In the genomic region with DNA sequence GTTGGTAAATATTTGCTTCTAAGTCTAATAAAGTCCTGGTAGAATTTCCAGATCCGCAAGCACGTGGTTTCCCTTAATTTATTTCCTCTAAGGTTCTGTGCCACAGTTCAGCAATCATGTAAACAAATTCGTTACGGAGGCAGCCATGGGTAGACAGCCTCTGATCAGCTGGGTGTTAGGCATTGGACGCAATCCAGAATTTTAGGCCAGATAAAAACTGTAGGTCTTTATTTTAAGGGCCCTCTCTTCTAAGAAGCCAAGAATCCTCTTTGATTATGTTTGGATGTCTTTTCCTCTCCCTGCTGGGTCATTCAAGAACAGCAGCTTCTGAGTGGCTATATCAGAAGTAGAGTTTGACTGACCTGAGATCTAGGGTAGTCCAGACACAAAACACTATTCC, we compare ENCODE assay signal across 25 mouse cellular contexts.
DNase-seq lines count a peak whose midpoint lies in the region; ATAC-seq and TF ChIP-seq lines count a peak whose summit lies in the region.
"Had no signal": no experiment of that assay in that cellular context is flagged by ENCODE, and none has a peak within 500 bp of the region (broad histone marks: within the 10 kb centered on the region; RNA-seq: fewer than 3 reads in every experiment).

No protein-coding gene starts in this region.

- H3K9ac ChIP-seq in midbrain, postnatal 0 days (replicated peaks; ENCODE audit: low read length, poor library complexity, severe bottlenecking) = no peak overlapping the region
- H3K9ac ChIP-seq in midbrain, embryonic 11.5 days (ENCODE audit: low read length) = no peak overlapping the region
- H3K9ac ChIP-seq in kidney, embryonic 16.5 days (replicated peaks; ENCODE audit: low read length) = no peak overlapping the region
- H3K9ac ChIP-seq: hindbrain, embryonic 12.5 days; intestine, embryonic 15.5 days; liver, embryonic 15.5 days; midbrain, embryonic 13.5 days had no signal

- no peaks in the 10 kb centered on the region for H3K27me3 ChIP-seq in kidney, adult 2 months (replicated peaks; ENCODE audit: control insufficient read depth, insufficient read depth, low read length)
- no peaks in the 10 kb centered on the region for H3K27me3 ChIP-seq in midbrain, postnatal 0 days (ENCODE audit: insufficient read depth, low read length)
- H3K27me3 ChIP-seq in midbrain, embryonic 11.5 days (ENCODE audit: control insufficient read depth, insufficient read depth, low read length) = no peaks in the 10 kb centered on the region
- no peaks in the 10 kb centered on the region for H3K27me3 ChIP-seq in kidney, embryonic 16.5 days (ENCODE audit: insufficient read depth, low read length)
- H3K27me3 ChIP-seq: hindbrain, embryonic 12.5 days; intestine, embryonic 15.5 days; liver, embryonic 15.5 days; megakaryocyte, embryonic 14.5 days; midbrain, embryonic 13.5 days had no signal

- no peak for TF ChIP-seq CTCF in kidney, adult 2 months (conservative IDR thresholded peaks at IDR 0.05; ENCODE audit: insufficient read depth, insufficient read length, low read depth, low read length)
- TF ChIP-seq CTCF in midbrain, postnatal 0 days (IDR thresholded peaks at IDR 0.05) = no peak

- peak; percentile 52 for DNase-seq in kidney, adult 2 months
- DNase-seq in kidney, adult 18-20 months = no peak
- peak; percentile 24 for DNase-seq in midbrain, postnatal 0 days (ENCODE audit: low spot score)
- DNase-seq in midbrain, embryonic 11.5 days (ENCODE audit: low spot score, missing footprints) = no peak
- no peak for DNase-seq in cerebellum, postnatal 25 days
- no peak for DNase-seq in layer of hippocampus, adult 18-20 months (ENCODE audit: low spot score in 2 of 2)
- DNase-seq: adrenal gland, postnatal 36 days; cerebellum, adult 2 months; cerebellum, postnatal 14 days; gastrocnemius, postnatal 14 days; heart, postnatal 36 days; lung, postnatal 36 days; retina, postnatal 1 day; right cerebral cortex, postnatal 14 days; thymus, postnatal 4 days had no signal

- H3K27ac ChIP-seq in kidney, adult 2 months (ENCODE audit: insufficient read depth, low read depth, low read length) = no peak overlapping the region
- H3K27ac ChIP-seq in midbrain, postnatal 0 days (ENCODE audit: low read depth, low read length) = no peak overlapping the region
- H3K27ac ChIP-seq in midbrain, embryonic 11.5 days (ENCODE audit: low read depth, low read length) = no peak overlapping the region
- no peak overlapping the region for H3K27ac ChIP-seq in kidney, embryonic 16.5 days (ENCODE audit: low read length)
- H3K27ac ChIP-seq: hindbrain, embryonic 12.5 days; hindbrain, postnatal 0 days; intestine, embryonic 15.5 days; liver, embryonic 15.5 days; midbrain, embryonic 13.5 days had no signal

- ATAC-seq in midbrain, postnatal 0 days (ENCODE audit: low FRiP score) = no peak
- no peak for ATAC-seq in midbrain, embryonic 11.5 days (ENCODE audit: low FRiP score)
- ATAC-seq in kidney, embryonic 16.5 days (ENCODE audit: low FRiP score, low TSS enrichment) = peak; percentile 42; the same call in 1 of the 2 replicates
- ATAC-seq: CD4-positive, CD25-positive, alpha-beta regulatory T cell, adult 4 months; forebrain, embryonic 14.5 days; hindbrain, postnatal 0 days; intestine, embryonic 15.5 days; midbrain, embryonic 13.5 days had no signal

- 23% methylated on average over 5 of the region's 5 CpGs for WGBS in kidney, adult 2 months
- WGBS in midbrain, postnatal 0 days = 69% methylated on average over 5 of the region's 5 CpGs
- 80% methylated on average over 5 of the region's 5 CpGs for WGBS in midbrain, embryonic 11.5 days
- 34% methylated on average over 5 of the region's 5 CpGs for WGBS in kidney, embryonic 16.5 days

- H3K4me1 ChIP-seq in kidney, adult 2 months (ENCODE audit: control insufficient read depth, insufficient read depth, low read length) = peaks cover 3% of the 10 kb centered on the region; the same call in 1 of the 2 replicates
- no peaks in the 10 kb centered on the region for H3K4me1 ChIP-seq in midbrain, postnatal 0 days (ENCODE audit: insufficient read depth, low read length)
- H3K4me1 ChIP-seq in midbrain, embryonic 11.5 days (ENCODE audit: control insufficient read depth, insufficient read depth, low read length) = no peaks in the 10 kb centered on the region
- H3K4me1 ChIP-seq in kidney, embryonic 16.5 days (ENCODE audit: insufficient read depth, low read length) = peaks cover 5% of the 10 kb centered on the region; the same call in 1 of the 2 replicates
- H3K4me1 ChIP-seq: hindbrain, embryonic 12.5 days; intestine, embryonic 15.5 days; liver, embryonic 15.5 days; megakaryocyte, embryonic 14.5 days; midbrain, embryonic 13.5 days had no signal

- H3K4me3 ChIP-seq in kidney, adult 2 months (ENCODE audit: insufficient read depth, low read depth, low read length) = no peak overlapping the region
- H3K4me3 ChIP-seq in midbrain, postnatal 0 days (ENCODE audit: low read depth, low read length) = no peak overlapping the region
- no peak overlapping the region for H3K4me3 ChIP-seq in midbrain, embryonic 11.5 days (ENCODE audit: low read depth, low read length)
- H3K4me3 ChIP-seq in kidney, embryonic 16.5 days (ENCODE audit: low read length) = no peak overlapping the region
- H3K4me3 ChIP-seq: hindbrain, embryonic 12.5 days; intestine, embryonic 15.5 days; liver, embryonic 15.5 days; megakaryocyte, embryonic 14.5 days; midbrain, embryonic 13.5 days had no signal

- H3K4me2 ChIP-seq in midbrain, postnatal 0 days (ENCODE audit: low read depth, low read length, poor library complexity, severe bottlenecking) = no peak overlapping the region
- no peak overlapping the region for H3K4me2 ChIP-seq in midbrain, embryonic 11.5 days
- no peak overlapping the region for H3K4me2 ChIP-seq in kidney, embryonic 16.5 days (replicated peaks; ENCODE audit: low read depth, low read length)
- H3K4me2 ChIP-seq: heart, embryonic 11.5 days; hindbrain, embryonic 12.5 days; intestine, embryonic 15.5 days; liver, embryonic 15.5 days; midbrain, embryonic 13.5 days had no signal

- TF ChIP-seq POLR2A in kidney, adult 2 months (IDR thresholded peaks at IDR 0.05; ENCODE audit: low read depth, low read length) = no peak

- H3K36me3 ChIP-seq in kidney, adult 2 months (ENCODE audit: control insufficient read depth, insufficient read depth, low read length) = no peaks in the 10 kb centered on the region
- H3K36me3 ChIP-seq in midbrain, postnatal 0 days (ENCODE audit: insufficient read depth, low read length) = no peaks in the 10 kb centered on the region
- no peaks in the 10 kb centered on the region for H3K36me3 ChIP-seq in midbrain, embryonic 11.5 days (ENCODE audit: control insufficient read depth, insufficient read depth, low read length)
- no peaks in the 10 kb centered on the region for H3K36me3 ChIP-seq in kidney, embryonic 16.5 days (ENCODE audit: insufficient read depth, low read length)
- H3K36me3 ChIP-seq: hindbrain, embryonic 12.5 days; intestine, embryonic 15.5 days; liver, embryonic 15.5 days; midbrain, embryonic 13.5 days had no signal

- no peaks in the 10 kb centered on the region for H3K9me3 ChIP-seq in midbrain, postnatal 0 days (ENCODE audit: low read length)
- H3K9me3 ChIP-seq in midbrain, embryonic 11.5 days (ENCODE audit: control insufficient read depth, low read length) = no peaks in the 10 kb centered on the region
- no peaks in the 10 kb centered on the region for H3K9me3 ChIP-seq in kidney, embryonic 16.5 days (ENCODE audit: low read length)
- H3K9me3 ChIP-seq: hindbrain, embryonic 12.5 days; intestine, embryonic 15.5 days; liver, embryonic 15.5 days; midbrain, embryonic 13.5 days had no signal

Comparison
In these comparisons a context has a peak if more than half of its experiments do, and no peak if none do; other contexts are left out.
1. DNase-seq: peak in kidney, adult 2 months (single experiment) and midbrain, postnatal 0 days (single experiment); none in kidney, adult 18-20 months (single experiment), midbrain, embryonic 11.5 days (single experiment), cerebellum, postnatal 25 days (0 of 2) and layer of hippocampus, adult 18-20 months (0 of 2).